Mouse (Mus musculus) left cerebral cortex, adult 2 months (tissue): ENCODE measurements around the gene Macf1. TPM values are rescaled to one million over a fixed set of nuclear protein-coding genes. Genes with fewer than 3 reads are reported as not detected.
A peak's percentile ranks its signal among the peaks of the same experiment; 100 is the strongest.

Source experiments
- DNase-seq, 2 experiments: peaks; one replicate each; pipeline ENCODE4 v3.0.0; 2021 to 2022; ENCODE audit warnings: low spot score in 2 of 2, mixed read lengths in 1 of 2; ENCODE audit errors: extremely low spot score in 1 of 2
- H3K27ac ChIP-seq: fragments of 200-600 bp; 2 replicates; pipeline ENCODE4 v1.8.1; 2022
- H3K4me3 ChIP-seq: fragments of 200-600 bp; 2 replicates; pipeline ENCODE4 v1.8.1; 2022
- CTCF ChIP-seq: fragments of 200-600 bp; IDR thresholded peaks from 2 replicates; pipeline ENCODE4 v1.8.1; 2022; ENCODE audit warnings: antibody characterized with exemption, mild to moderate bottlenecking, moderate library complexity
- intact Hi-C: fragments of 180-260 bp; cut with DNase I; formaldehyde crosslinking; loops from one replicate; pipeline ENCODE4 v1.15.1; 2025
- total RNA-seq, 2 experiments: library from RNA; stranded (reverse); gene quantifications; 2 replicates each; pipeline ENCODE4 v1.2.3; 2021

Gene Macf1
- total RNA-seq, 2 experiments from 2014 or later: 242 to 255 TPM

DNA sequence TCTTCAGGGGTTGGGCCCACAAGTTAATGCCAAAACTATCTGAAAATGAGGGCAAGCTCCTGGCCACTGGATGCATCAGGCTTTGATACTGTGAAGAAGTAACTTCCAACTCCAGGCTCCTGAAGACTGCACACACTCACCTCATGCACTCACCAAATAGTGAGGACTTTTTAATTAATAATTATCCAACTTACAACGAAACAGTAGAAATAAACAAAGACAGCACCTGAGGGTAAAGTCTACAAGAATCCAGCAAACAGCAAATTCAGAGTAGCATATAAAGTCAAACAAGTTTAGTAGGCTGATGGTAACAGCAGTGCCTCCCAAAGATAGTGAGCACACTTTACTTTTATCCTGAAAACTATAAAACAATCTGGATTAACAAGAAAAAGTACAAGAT, 168.5 kb downstream of the Macf1 start:
- intact Hi-C loops: no loop called here
- no peak overlapping the region for H3K4me3 ChIP-seq
- no peak overlapping the region for H3K27ac ChIP-seq
- no peak for TF ChIP-seq CTCF
- no peak for DNase-seq

DNA sequence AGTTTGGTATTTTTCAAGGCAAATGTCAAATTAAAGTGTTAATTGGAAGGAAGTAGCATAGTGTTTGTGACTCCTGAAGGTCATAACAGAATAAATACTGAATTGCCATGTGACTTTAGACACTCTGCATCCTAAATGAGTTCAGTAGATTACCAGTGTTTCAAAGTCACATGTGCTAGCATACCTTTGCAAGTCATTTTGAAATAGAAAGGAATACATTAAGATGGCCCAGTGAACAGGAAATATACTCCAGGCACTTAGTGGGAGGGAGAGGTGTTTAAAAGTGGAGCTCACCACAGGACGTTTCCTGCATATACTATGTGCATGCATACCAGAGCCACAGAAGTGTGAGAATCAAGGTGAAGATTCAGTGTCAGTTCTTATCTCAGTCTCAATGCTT, 174.0 kb downstream of the Macf1 start:
- H3K27ac ChIP-seq: no peak overlapping the region
- intact Hi-C loops: no loop called here
- TF ChIP-seq CTCF: no peak
- no peak overlapping the region for H3K4me3 ChIP-seq
- DNase-seq: no peak

DNA sequence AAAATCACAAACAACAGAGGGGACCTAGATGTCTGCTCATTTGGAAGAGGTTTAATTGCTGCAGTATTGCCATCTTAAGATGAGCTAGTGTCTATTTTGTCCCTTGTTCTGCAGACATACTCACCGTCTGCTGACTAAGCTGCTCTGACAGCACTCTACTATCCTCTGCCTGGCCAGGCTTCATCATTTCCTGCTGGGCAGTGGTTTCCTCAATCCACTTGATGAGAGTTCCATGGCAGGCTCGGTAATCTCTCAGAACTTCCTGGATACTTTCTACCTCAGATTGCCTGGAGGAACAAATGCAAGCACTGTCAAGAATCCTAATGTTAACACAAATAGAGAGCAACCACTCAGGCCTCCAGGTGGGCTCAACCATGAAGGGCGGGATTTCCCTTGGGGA, 195.1 kb downstream of the Macf1 start:
- intact Hi-C loops: loop anchor here (5.0 kb wide), 1 partner anchor 112 kb away; no protein-coding TSS in a partner anchor
- Histone ChIP-seq H3K27ac (no peak overlapping the region), H3K4me3 (no peak overlapping the region)
- DNase-seq: no peak
- no peak for TF ChIP-seq CTCF

DNA sequence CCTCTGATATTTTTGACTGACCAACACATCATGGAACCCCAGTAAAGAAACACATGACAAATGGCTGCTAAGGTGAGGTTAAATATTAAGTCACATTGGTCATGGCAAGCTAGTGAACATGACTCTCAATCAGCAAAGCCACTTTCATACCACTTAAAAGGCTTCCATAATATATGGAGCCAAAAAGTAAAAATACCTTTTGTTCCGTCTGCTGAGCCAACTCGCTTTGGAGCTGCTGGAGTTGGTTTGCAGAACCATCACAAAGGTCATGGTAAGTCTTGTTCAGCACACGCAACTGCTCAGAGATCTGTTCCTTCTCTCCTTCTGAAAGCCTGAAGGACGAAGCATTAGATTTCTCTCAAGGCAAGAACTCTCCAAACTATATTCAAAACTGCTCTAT, 204.2 kb downstream of the Macf1 start:
- no peak for TF ChIP-seq CTCF
- no peak for DNase-seq
- Histone ChIP-seq H3K4me3 (no peak overlapping the region), H3K27ac (no peak overlapping the region)
- intact Hi-C loops: no loop called here

DNA sequence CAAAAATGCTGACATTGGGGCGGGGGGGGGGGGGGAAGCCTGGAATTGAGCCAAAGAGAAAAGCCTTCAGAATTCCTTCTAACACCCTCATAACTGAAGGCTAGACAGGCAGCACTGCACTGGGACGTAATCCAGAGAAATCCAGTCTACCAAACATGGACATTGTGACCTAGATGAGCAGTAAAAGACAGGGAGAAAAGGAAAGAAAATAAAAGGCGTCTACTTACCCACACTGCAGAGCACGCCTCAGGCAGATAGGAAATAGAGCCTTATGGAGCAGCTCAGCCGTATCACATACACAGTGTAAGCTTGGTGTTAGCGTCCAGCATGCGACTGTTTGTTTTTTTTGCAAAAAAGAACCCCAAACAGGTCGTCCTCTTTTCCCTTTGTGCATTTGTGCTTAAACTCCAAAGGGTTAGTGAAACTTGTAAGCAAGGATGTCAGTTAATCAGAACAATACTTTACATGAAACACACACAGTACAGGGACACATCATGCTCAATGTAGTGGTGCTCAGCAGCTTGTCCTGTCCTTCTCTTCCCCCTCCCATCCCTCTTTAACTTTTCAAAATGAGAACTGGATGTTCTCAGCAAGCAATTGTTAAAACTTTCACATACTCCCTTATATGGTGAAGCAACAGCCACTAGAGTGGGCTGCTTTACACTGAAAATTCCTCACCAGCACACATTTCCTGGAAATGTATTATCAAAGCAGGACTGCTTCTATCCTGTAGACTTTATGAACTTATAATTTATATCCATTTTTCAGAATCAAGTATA, 205.3 kb downstream of the Macf1 start:
- no peak for TF ChIP-seq CTCF
- no peak for DNase-seq
- Histone ChIP-seq H3K4me3 (no peak overlapping the region), H3K27ac (peak overlapping the region; percentile 45)
- intact Hi-C loops: no loop called here

DNA sequence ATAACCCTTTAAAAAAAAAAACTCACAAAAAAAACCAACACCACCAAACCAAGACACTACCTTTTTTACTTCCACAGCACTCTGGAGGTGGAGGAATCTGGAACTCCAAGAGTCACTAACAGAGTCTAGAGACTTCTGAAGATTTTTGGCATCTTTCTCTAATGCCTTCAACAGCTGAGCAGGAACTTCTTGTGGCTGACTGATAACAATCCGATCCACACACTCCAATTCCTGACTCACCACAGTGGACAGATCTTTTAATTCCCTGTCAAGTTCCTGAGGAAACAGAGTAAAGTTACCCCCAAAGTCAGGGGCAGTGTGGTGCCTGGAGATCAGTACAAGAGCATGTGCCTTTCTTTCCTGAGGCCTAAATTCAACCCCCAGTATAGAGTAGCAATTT, 218.4 kb downstream of the Macf1 start:
- H3K4me3 ChIP-seq: no peak overlapping the region
- DNase-seq: no peak
- intact Hi-C loops: no loop called here
- H3K27ac ChIP-seq: no peak overlapping the region
- no peak for TF ChIP-seq CTCF

DNA sequence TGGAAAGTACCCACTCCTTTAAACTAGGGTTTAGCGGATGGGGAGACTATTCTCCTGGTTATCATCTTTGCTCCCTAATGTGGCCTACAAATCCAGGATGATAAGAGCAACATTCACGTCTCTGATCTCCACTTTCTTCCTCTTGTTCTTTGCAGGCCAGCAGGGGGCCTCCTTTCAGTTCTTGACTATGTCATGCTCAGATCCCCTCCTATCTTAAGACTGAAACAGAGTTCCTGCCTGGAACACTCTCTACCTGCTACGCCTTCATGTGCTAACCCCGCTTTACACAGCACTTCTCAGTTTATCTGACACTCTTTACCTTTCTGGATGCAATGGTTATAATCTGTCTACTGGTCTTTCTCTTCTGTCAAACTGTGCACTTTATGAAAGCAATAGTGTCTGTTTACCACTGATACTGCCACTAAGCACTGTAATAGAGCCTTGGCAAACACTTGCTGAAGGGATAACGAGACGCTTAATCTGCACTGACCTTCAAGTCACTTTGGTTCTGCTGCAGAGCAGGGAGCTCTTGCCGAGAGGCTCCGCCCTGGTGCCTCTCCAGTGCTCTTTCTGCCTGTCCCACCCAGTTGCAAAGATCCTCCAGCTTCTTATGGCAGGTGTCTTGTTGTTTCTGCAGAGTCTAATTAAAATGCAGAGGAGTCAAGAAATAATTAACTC, 223.4 kb downstream of the Macf1 start:
- DNase-seq: no peak
- intact Hi-C loops: no loop called here
- Histone ChIP-seq H3K27ac (no peak overlapping the region), H3K4me3 (no peak overlapping the region)
- TF ChIP-seq CTCF: peak; percentile 49

DNA sequence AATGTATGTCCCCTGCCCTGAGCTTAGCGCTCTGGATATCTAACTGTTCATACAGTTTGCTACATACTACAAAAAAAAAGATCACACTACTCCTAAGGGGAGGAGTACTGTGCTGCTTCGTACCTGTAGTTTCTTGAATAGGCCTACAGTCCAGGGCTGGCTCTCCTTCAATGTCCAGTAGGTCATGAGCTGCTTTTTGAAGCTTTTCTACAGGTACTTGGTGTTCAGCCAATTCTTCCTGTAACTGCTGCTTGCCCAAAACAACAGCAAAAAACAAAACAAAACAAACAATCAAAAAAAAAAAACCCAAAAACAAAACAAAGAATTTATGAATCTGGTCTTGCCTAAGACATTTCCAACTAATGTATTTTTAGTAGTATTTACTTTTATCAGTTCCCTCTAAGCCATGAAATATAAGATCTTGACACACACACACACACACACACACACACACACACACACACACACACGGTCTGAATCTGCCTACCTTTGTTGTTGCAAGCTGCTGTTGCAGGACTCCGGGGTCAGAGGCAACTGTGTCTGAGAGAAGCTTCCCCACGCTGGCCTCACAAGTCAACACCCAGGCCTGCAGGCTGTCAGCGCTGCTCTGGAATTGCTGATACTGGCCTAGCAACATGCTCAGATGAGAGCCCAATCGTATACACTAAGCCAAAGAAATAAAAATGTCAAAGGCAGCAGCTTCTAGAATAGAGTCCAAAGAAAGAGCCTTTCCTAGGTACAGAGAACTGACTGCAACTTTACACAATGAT, 229.1 kb downstream of the Macf1 start:
- DNase-seq: no peak
- Histone ChIP-seq H3K4me3 (no peak overlapping the region), H3K27ac (no peak overlapping the region)
- intact Hi-C loops: no loop called here
- TF ChIP-seq CTCF: no peak

DNA sequence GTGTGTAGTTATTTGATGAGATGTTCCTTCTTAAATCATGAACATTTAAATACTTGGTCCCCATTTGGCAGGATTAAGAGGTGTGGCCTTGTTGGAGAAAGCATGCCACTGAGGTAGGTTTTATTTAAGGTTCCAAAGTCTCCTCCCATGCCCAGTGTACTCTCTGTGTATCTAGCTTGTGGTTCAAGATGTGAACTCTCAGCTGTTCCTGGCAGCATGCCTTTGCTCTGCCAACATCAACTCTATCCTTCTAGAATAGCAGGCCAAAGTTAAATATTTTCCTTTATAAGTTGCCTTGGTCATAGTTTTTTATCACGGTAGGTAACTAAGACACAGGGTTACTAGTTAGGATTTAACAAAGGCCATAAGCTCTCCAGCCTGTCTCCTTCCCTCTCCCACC, 230.4 kb downstream of the Macf1 start:
- no peak for DNase-seq
- H3K27ac ChIP-seq: no peak overlapping the region
- H3K4me3 ChIP-seq: no peak overlapping the region
- intact Hi-C loops: no loop called here
- TF ChIP-seq CTCF: no peak

DNA sequence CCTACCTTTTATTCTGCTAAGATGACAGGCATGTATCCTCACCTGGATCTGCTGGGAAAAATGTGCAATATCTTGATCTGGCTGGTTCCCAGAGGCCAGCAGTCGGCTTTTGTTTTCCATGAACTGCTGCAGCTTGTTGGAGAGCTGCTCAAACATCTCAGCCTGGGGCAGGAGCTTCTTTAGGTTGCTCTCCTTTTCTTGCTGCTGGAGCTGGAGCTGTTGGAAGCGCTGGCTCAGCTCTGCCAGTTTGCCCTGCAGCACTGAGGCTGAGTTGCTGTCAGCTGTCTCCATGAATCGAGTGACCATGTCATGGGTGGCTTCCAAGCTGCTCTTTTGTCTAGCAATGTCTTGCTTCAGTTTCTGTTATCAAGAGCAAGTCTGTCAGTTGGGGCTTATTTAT, 232.2 kb downstream of the Macf1 start:
- Histone ChIP-seq H3K27ac (no peak overlapping the region), H3K4me3 (no peak overlapping the region)
- intact Hi-C loops: no loop called here
- no peak for DNase-seq
- TF ChIP-seq CTCF: no peak

DNA sequence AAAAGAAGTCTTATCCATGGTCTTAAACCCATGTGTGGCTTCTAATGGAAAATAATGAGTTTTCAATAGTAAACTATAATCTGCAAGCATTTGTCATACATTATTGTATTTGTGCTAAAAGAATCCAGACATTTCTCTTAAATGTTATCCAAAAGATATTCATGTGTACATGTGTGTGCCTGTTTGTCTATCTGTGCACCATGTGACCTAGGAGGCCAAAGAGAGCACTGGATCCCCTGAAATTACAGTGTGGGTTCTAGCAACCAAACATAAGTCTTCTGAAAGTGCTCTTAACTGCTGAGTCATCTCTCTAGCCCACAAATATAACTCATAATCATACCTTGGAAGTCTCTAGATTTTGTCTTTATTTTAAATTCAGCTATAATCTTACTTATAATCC, 234.9 kb downstream of the Macf1 start:
- H3K27ac ChIP-seq: no peak overlapping the region
- no peak for DNase-seq
- H3K4me3 ChIP-seq: no peak overlapping the region
- TF ChIP-seq CTCF: no peak
- intact Hi-C loops: no loop called here

DNA sequence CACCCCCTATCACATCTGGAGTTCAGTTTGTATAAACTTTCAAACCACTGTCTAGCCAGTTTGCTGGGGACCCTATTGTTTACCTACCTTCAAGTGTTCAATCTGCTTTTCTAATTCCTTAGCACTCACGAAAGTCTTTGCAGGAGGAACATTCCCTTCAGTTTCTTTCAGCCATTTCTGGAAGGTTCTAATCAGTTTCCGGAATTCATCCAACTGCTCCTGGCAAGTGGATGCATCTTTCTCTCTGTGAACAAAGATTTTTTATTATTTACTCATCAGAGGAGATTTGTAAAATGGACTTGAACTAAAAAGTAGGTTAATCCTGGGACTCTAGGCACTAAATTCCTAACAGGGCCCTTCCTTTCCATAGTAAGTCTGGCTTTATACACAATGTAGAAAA, 236.1 kb downstream of the Macf1 start:
- intact Hi-C loops: no loop called here
- no peak for DNase-seq

More for the DNA sequence above, 236.1 kb downstream of the Macf1 start:
- H3K4me3 ChIP-seq: no peak overlapping the region
- TF ChIP-seq CTCF: no peak
- no peak overlapping the region for H3K27ac ChIP-seq
